Mouse (Mus musculus) forebrain, embryonic 12.5 days (tissue): Measurements from ENCODE around the gene Cmss1. TPM values are rescaled to one million over a fixed set of nuclear protein-coding genes. Genes with fewer than 3 reads are reported as not detected.

ENCODE experiments used
- ATAC-seq: fragments of 200-750 bp; cut with Nextera tagmentation; 2 replicates; pipeline ENCODE4 v1.8.0; 2017; ENCODE audit warnings: moderate TSS enrichment; ENCODE audit not compliant: low FRiP score
- H3K27ac ChIP-seq: fragments of 300-500 bp; sonication (generic); 2 replicates; pipeline ENCODE4 v1.5.1; 2016; ENCODE audit warnings: mild to moderate bottlenecking
- H3K27me3 ChIP-seq: fragments of 300-500 bp; sonication (generic); 2 replicates; pipeline ENCODE4 v1.6.1; 2016; ENCODE audit warnings: mild to moderate bottlenecking
- H3K36me3 ChIP-seq: fragments of 300-500 bp; sonication (generic); replicated peaks from 2 replicates; pipeline ENCODE4 v1.6.1; 2016; ENCODE audit warnings: mild to moderate bottlenecking
- H3K4me1 ChIP-seq: fragments of 300-500 bp; sonication (generic); 2 replicates; pipeline ENCODE4 v1.6.1; 2016
- H3K4me2 ChIP-seq: fragments of 300-500 bp; sonication (generic); 2 replicates; pipeline ENCODE4 v1.6.1; 2016; ENCODE audit warnings: mild to moderate bottlenecking, moderate library complexity
- H3K4me3 ChIP-seq: fragments of 300-500 bp; sonication (generic); replicated peaks from 2 replicates; pipeline ENCODE4 v1.5.1; 2016; ENCODE audit warnings: mild to moderate bottlenecking
- H3K9ac ChIP-seq: fragments of 300-500 bp; sonication (generic); 2 replicates; pipeline ENCODE4 v1.6.1; 2016; ENCODE audit warnings: mild to moderate bottlenecking
- H3K9me3 ChIP-seq: fragments of 300-500 bp; sonication (generic); 2 replicates; pipeline ENCODE4 v1.6.1; 2016
- WGBS: fragments of 180-500 bp; shearing (Covaris S2); methylation state at CpG from one replicate; pipeline ENCODE4 v1.1.7; 2016; 5-methylcytosine and 5-hydroxymethylcytosine counted together
- polyA plus RNA-seq: library from polyadenylated mRNA; unstranded; fragments of >200 nt; fragmentation: Nextera tagmentation; extraction: Ambion mirVana; gene quantifications from 2 replicates; pipeline ENCODE4 v1.2.1, GENCODE M21; 2016

Gene Cmss1
- polyA plus RNA-seq, 1 experiment from 2014 or later, result 48.2 TPM

GRCm38 (mm10) chr16:57554886-57555400 lies 51.7 kb downstream of the Cmss1 start:
- Histone ChIP-seq H3K9me3 (no peaks in the 10 kb centered on the region), H3K27me3 (no peaks in the 10 kb centered on the region), H3K9ac (no peak overlapping the region), H3K27ac (no peak overlapping the region), H3K4me1 (no peaks in the 10 kb centered on the region), H3K4me2 (no peak overlapping the region), H3K36me3 (no peaks in the 10 kb centered on the region), H3K4me3 (no peak overlapping the region)
- ATAC-seq, result no peak
- WGBS, result 80% methylated on average over 6 of the region's 6 CpGs

- H3K27ac ChIP-seq, result no peak overlapping the region
- no peaks in the 10 kb centered on the region for H3K9me3 ChIP-seq
- H3K4me1 ChIP-seq, result no peaks in the 10 kb centered on the region
- no peak overlapping the region for H3K9ac ChIP-seq
- no peaks in the 10 kb centered on the region; the same call in 1 of the 2 replicates for H3K27me3 ChIP-seq
- ATAC-seq, result no peak
- H3K4me3 ChIP-seq, result no peak overlapping the region
- H3K4me2 ChIP-seq, result no peak overlapping the region
- no peaks in the 10 kb centered on the region for H3K36me3 ChIP-seq
These were observed 53.4 kb downstream of the Cmss1 start for GRCm38 (mm10) chr16:57553235-57553634.

GRCm38 (mm10) chr16:57552709-57553108 lies 54.0 kb downstream of the Cmss1 start:
- no peaks in the 10 kb centered on the region; the same call in 1 of the 2 replicates for H3K27me3 ChIP-seq
- no peaks in the 10 kb centered on the region for H3K4me1 ChIP-seq
- H3K4me2 ChIP-seq, result no peak overlapping the region
- no peaks in the 10 kb centered on the region for H3K9me3 ChIP-seq
- no peak overlapping the region for H3K9ac ChIP-seq
- no peak for ATAC-seq
- no peak overlapping the region for H3K4me3 ChIP-seq
- no peak overlapping the region for H3K27ac ChIP-seq
- H3K36me3 ChIP-seq, result no peaks in the 10 kb centered on the region
- 64% methylated on average over 5 of the region's 5 CpGs for WGBS

GRCm38 (mm10) chr16:57551617-57552016 lies 55.0 kb downstream of the Cmss1 start:
- Histone ChIP-seq H3K4me1 (no peaks in the 10 kb centered on the region), H3K4me2 (no peak overlapping the region), H3K36me3 (no peaks in the 10 kb centered on the region), H3K9ac (no peak overlapping the region), H3K27me3 (no peaks in the 10 kb centered on the region; the same call in 1 of the 2 replicates), H3K9me3 (no peaks in the 10 kb centered on the region), H3K4me3 (no peak overlapping the region), H3K27ac (no peak overlapping the region)
- no peak for ATAC-seq
- 79% methylated on average over 2 of the region's 2 CpGs for WGBS

GRCm38 (mm10) chr16:57550817-57551216 lies 55.8 kb downstream of the Cmss1 start:
- Histone ChIP-seq H3K9ac (no peak overlapping the region), H3K9me3 (no peaks in the 10 kb centered on the region), H3K36me3 (no peaks in the 10 kb centered on the region), H3K4me1 (no peaks in the 10 kb centered on the region), H3K4me3 (no peak overlapping the region), H3K27ac (no peak overlapping the region), H3K4me2 (no peak overlapping the region), H3K27me3 (no peaks in the 10 kb centered on the region; the same call in 1 of the 2 replicates)
- ATAC-seq, result no peak
- WGBS, result 42% methylated on average over 2 of the region's 2 CpGs

GRCm38 (mm10) chr16:57550088-57550487 lies 56.6 kb downstream of the Cmss1 start:
- 49% methylated on average over 3 of the region's 3 CpGs for WGBS
- H3K4me2 ChIP-seq, result no peak overlapping the region
- no peak overlapping the region for H3K9ac ChIP-seq

GRCm38 (mm10) chr16:57549061-57550037 lies 57.3 kb downstream of the Cmss1 start:
- no peaks in the 10 kb centered on the region for H3K36me3 ChIP-seq
- peak overlapping the region; percentile 73 for H3K9ac ChIP-seq
- H3K27ac ChIP-seq, result no peak overlapping the region
- no peaks in the 10 kb centered on the region for H3K4me1 ChIP-seq
- ATAC-seq, result peak; percentile 97
- WGBS, result 1% methylated on average over 62 of the region's 64 CpGs
- peak overlapping the region; percentile 60 for H3K4me3 ChIP-seq
- H3K4me2 ChIP-seq, result peak overlapping the region; percentile 69
- no peaks in the 10 kb centered on the region; the same call in 1 of the 2 replicates for H3K27me3 ChIP-seq
- H3K9me3 ChIP-seq, result no peaks in the 10 kb centered on the region

More at GRCm38 (mm10) chr16:57550088-57550487, 56.6 kb downstream of the Cmss1 start:
- Histone ChIP-seq H3K4me3 (no peak overlapping the region), H3K36me3 (no peaks in the 10 kb centered on the region), H3K27me3 (no peaks in the 10 kb centered on the region; the same call in 1 of the 2 replicates), H3K9me3 (no peaks in the 10 kb centered on the region), H3K27ac (no peak overlapping the region), H3K4me1 (no peaks in the 10 kb centered on the region)
- ATAC-seq, result no peak

- Histone ChIP-seq H3K27ac (no peak overlapping the region), H3K4me1 (no peaks in the 10 kb centered on the region), H3K4me3 (peak overlapping the region; percentile 60), H3K36me3 (no peaks in the 10 kb centered on the region), H3K9ac (peak overlapping the region; percentile 73), H3K4me2 (peak overlapping the region; percentile 69), H3K9me3 (no peaks in the 10 kb centered on the region), H3K27me3 (no peaks in the 10 kb centered on the region; the same call in 1 of the 2 replicates)
- no peak for ATAC-seq
- WGBS, result 73% methylated on average over 2 of the region's 2 CpGs
These were observed 58.1 kb downstream of the Cmss1 start for GRCm38 (mm10) chr16:57548608-57549007.

GRCm38 (mm10) chr16:57546355-57546754 lies 60.3 kb downstream of the Cmss1 start:
- no peaks in the 10 kb centered on the region for H3K36me3 ChIP-seq
- no peak overlapping the region for H3K4me3 ChIP-seq
- H3K9ac ChIP-seq, result no peak overlapping the region
- no peak overlapping the region for H3K27ac ChIP-seq
- WGBS, result 65% methylated on average over 1 of the region's 1 CpGs
- no peak for ATAC-seq
- no peaks in the 10 kb centered on the region; the same call in 1 of the 2 replicates for H3K27me3 ChIP-seq
- no peaks in the 10 kb centered on the region for H3K4me1 ChIP-seq
- no peaks in the 10 kb centered on the region for H3K9me3 ChIP-seq
- no peak overlapping the region for H3K4me2 ChIP-seq

GRCm38 (mm10) chr16:57544441-57544840 lies 62.2 kb downstream of the Cmss1 start:
- Histone ChIP-seq H3K27me3 (no peaks in the 10 kb centered on the region; the same call in 1 of the 2 replicates), H3K9me3 (no peaks in the 10 kb centered on the region), H3K27ac (no peak overlapping the region), H3K4me3 (no peak overlapping the region), H3K36me3 (no peaks in the 10 kb centered on the region), H3K9ac (no peak overlapping the region), H3K4me2 (no peak overlapping the region), H3K4me1 (no peaks in the 10 kb centered on the region)
- WGBS, result 82% methylated on average over 8 of the region's 8 CpGs
- ATAC-seq, result no peak

- Histone ChIP-seq H3K27ac (no peak overlapping the region), H3K4me3 (no peak overlapping the region), H3K27me3 (no peaks in the 10 kb centered on the region), H3K4me2 (no peak overlapping the region), H3K9me3 (no peaks in the 10 kb centered on the region), H3K9ac (no peak overlapping the region), H3K36me3 (no peaks in the 10 kb centered on the region), H3K4me1 (no peaks in the 10 kb centered on the region)
- ATAC-seq, result no peak
- 95% methylated on average over 3 of the region's 3 CpGs for WGBS
These were observed 63.4 kb downstream of the Cmss1 start for GRCm38 (mm10) chr16:57543243-57543642.

GRCm38 (mm10) chr16:57536511-57536910 lies 70.2 kb downstream of the Cmss1 start:
- no peaks in the 10 kb centered on the region; the same call in 1 of the 2 replicates for H3K4me1 ChIP-seq
- no peak overlapping the region for H3K27ac ChIP-seq
- H3K36me3 ChIP-seq, result no peaks in the 10 kb centered on the region
- WGBS, result 89% methylated on average over 7 of the region's 7 CpGs
- no peaks in the 10 kb centered on the region for H3K9me3 ChIP-seq
- ATAC-seq, result no peak
- H3K4me2 ChIP-seq, result no peak overlapping the region
- H3K27me3 ChIP-seq, result no peaks in the 10 kb centered on the region
- H3K4me3 ChIP-seq, result no peak overlapping the region
- H3K9ac ChIP-seq, result no peak overlapping the region
